Mouse (Mus musculus): ENCODE data around the gene Cd86. TPM values are rescaled to one million over a fixed set of nuclear protein-coding genes. Genes with fewer than 3 reads are reported as not detected.

The Cd86 gene
- polyA plus RNA-seq (2012; ENCODE audit: insufficient read depth, insufficient read length, low replicate concordance, missing spikeins), result not detected in 2 replicates

- Histone ChIP-seq H3K4me1 (ENCODE audit: control insufficient read depth, insufficient read depth, low read length) (no peaks in the 10 kb centered on the region), H3K27ac (ENCODE audit: insufficient read depth, low read depth, low read length) (no peak within 1 kb of the TSS), H3K4me3 (ENCODE audit: insufficient read depth, low read depth, low read length) (no peak within 1 kb of the TSS)
- 90% methylated on average over 13 of the region's 13 CpGs for WGBS
- TF ChIP-seq POLR2A (IDR thresholded peaks at IDR 0.05; ENCODE audit: insufficient read depth, low read depth, low read length) (no peak), CTCF (IDR thresholded peaks at IDR 0.05; ENCODE audit: insufficient read depth, low read depth, low read length) (no peak)
These were observed at the start of gene Cd86 for GRCm38 (mm10) chr16:36665782-36666181. Cd86 (minus strand) TSS chr16:36666081.

- 94% methylated on average over 12 of the region's 12 CpGs for WGBS
- H3K4me3 ChIP-seq (ENCODE audit: insufficient read depth, low read depth, low read length), result no peak overlapping the region
- H3K4me1 ChIP-seq (ENCODE audit: control insufficient read depth, insufficient read depth, low read length), result no peaks in the 10 kb centered on the region
- TF ChIP-seq POLR2A (IDR thresholded peaks at IDR 0.05; ENCODE audit: insufficient read depth, low read depth, low read length), result no peak
- no peak for TF ChIP-seq CTCF (IDR thresholded peaks at IDR 0.05; ENCODE audit: insufficient read depth, low read depth, low read length)
- no peak overlapping the region for H3K27ac ChIP-seq (ENCODE audit: insufficient read depth, low read depth, low read length)
These were observed 45.9 kb upstream of the Cd86 start for GRCm38 (mm10) chr16:36711760-36712159.

- Histone ChIP-seq H3K4me1 (ENCODE audit: control insufficient read depth, insufficient read depth, low read length) (no peaks in the 10 kb centered on the region), H3K27ac (ENCODE audit: insufficient read depth, low read depth, low read length) (no peak overlapping the region), H3K4me3 (ENCODE audit: insufficient read depth, low read depth, low read length) (no peak overlapping the region)
- TF ChIP-seq POLR2A (IDR thresholded peaks at IDR 0.05; ENCODE audit: insufficient read depth, low read depth, low read length) (no peak), CTCF (IDR thresholded peaks at IDR 0.05; ENCODE audit: insufficient read depth, low read depth, low read length) (no peak)
- 96% methylated on average over 2 of the region's 2 CpGs for WGBS
These were observed 44.9 kb upstream of the Cd86 start for GRCm38 (mm10) chr16:36710794-36711193.

- WGBS, result 95% methylated on average over 17 of the region's 17 CpGs
- no peak overlapping the region for H3K4me3 ChIP-seq (ENCODE audit: insufficient read depth, low read depth, low read length)
- no peak for TF ChIP-seq CTCF (IDR thresholded peaks at IDR 0.05; ENCODE audit: insufficient read depth, low read depth, low read length)
- TF ChIP-seq POLR2A (IDR thresholded peaks at IDR 0.05; ENCODE audit: insufficient read depth, low read depth, low read length), result no peak
These were observed 43.5 kb upstream of the Cd86 start for GRCm38 (mm10) chr16:36709405-36709804.

GRCm38 (mm10) chr16:36708751-36709150, 42.9 kb upstream of the Cd86 start:
- 88% methylated on average over 7 of the region's 7 CpGs for WGBS
- Histone ChIP-seq H3K27ac (ENCODE audit: insufficient read depth, low read depth, low read length) (no peak overlapping the region), H3K4me3 (ENCODE audit: insufficient read depth, low read depth, low read length) (no peak overlapping the region), H3K4me1 (ENCODE audit: control insufficient read depth, insufficient read depth, low read length) (no peaks in the 10 kb centered on the region)
- no peak for TF ChIP-seq POLR2A (IDR thresholded peaks at IDR 0.05; ENCODE audit: insufficient read depth, low read depth, low read length)
- TF ChIP-seq CTCF (IDR thresholded peaks at IDR 0.05; ENCODE audit: insufficient read depth, low read depth, low read length), result no peak

More at GRCm38 (mm10) chr16:36709405-36709804, 43.5 kb upstream of the Cd86 start:
- no peak overlapping the region for H3K27ac ChIP-seq (ENCODE audit: insufficient read depth, low read depth, low read length)
- no peaks in the 10 kb centered on the region for H3K4me1 ChIP-seq (ENCODE audit: control insufficient read depth, insufficient read depth, low read length)

- H3K27ac ChIP-seq (ENCODE audit: insufficient read depth, low read depth, low read length), result no peak overlapping the region
These were observed 42.0 kb upstream of the Cd86 start for GRCm38 (mm10) chr16:36707702-36708423.

GRCm38 (mm10) chr16:36700484-36700883, 34.6 kb upstream of the Cd86 start:
- no peak overlapping the region for H3K4me3 ChIP-seq (ENCODE audit: insufficient read depth, low read depth, low read length)
- TF ChIP-seq POLR2A (IDR thresholded peaks at IDR 0.05; ENCODE audit: insufficient read depth, low read depth, low read length) (no peak), CTCF (IDR thresholded peaks at IDR 0.05; ENCODE audit: insufficient read depth, low read depth, low read length) (no peak)
- 90% methylated on average over 2 of the region's 2 CpGs for WGBS
- H3K27ac ChIP-seq (ENCODE audit: insufficient read depth, low read depth, low read length), result no peak overlapping the region
- H3K4me1 ChIP-seq (ENCODE audit: control insufficient read depth, insufficient read depth, low read length), result no peaks in the 10 kb centered on the region

More at GRCm38 (mm10) chr16:36707702-36708423, 42.0 kb upstream of the Cd86 start:
- 67% methylated on average over 6 of the region's 6 CpGs for WGBS
- TF ChIP-seq CTCF (IDR thresholded peaks at IDR 0.05; ENCODE audit: insufficient read depth, low read depth, low read length) (no peak), POLR2A (IDR thresholded peaks at IDR 0.05; ENCODE audit: insufficient read depth, low read depth, low read length) (no peak)
- Histone ChIP-seq H3K4me3 (ENCODE audit: insufficient read depth, low read depth, low read length) (no peak overlapping the region), H3K4me1 (ENCODE audit: control insufficient read depth, insufficient read depth, low read length) (no peaks in the 10 kb centered on the region)

- WGBS, result 84% methylated on average over 8 of the region's 8 CpGs
These were observed 31.4 kb upstream of the Cd86 start for GRCm38 (mm10) chr16:36697331-36697730.

GRCm38 (mm10) chr16:36694798-36695290, 29.0 kb upstream of the Cd86 start:
- no peak overlapping the region for H3K27ac ChIP-seq (ENCODE audit: insufficient read depth, low read depth, low read length)
- H3K4me1 ChIP-seq (ENCODE audit: control insufficient read depth, insufficient read depth, low read length), result peaks cover 6% of the 10 kb centered on the region
- TF ChIP-seq CTCF (IDR thresholded peaks at IDR 0.05; ENCODE audit: insufficient read depth, low read depth, low read length) (no peak), POLR2A (IDR thresholded peaks at IDR 0.05; ENCODE audit: insufficient read depth, low read depth, low read length) (no peak)
- WGBS, result 62% methylated on average over 9 of the region's 9 CpGs
- no peak overlapping the region for H3K4me3 ChIP-seq (ENCODE audit: insufficient read depth, low read depth, low read length)

More at GRCm38 (mm10) chr16:36697331-36697730, 31.4 kb upstream of the Cd86 start:
- no peak overlapping the region for H3K4me3 ChIP-seq (ENCODE audit: insufficient read depth, low read depth, low read length)
- no peak for TF ChIP-seq CTCF (IDR thresholded peaks at IDR 0.05; ENCODE audit: insufficient read depth, low read depth, low read length)
- no peak for TF ChIP-seq POLR2A (IDR thresholded peaks at IDR 0.05; ENCODE audit: insufficient read depth, low read depth, low read length)
- peaks cover 6% of the 10 kb centered on the region for H3K4me1 ChIP-seq (ENCODE audit: control insufficient read depth, insufficient read depth, low read length)
- no peak overlapping the region for H3K27ac ChIP-seq (ENCODE audit: insufficient read depth, low read depth, low read length)

Data from olfactory bulb, adult 2 months (tissue).